Mouse (Mus musculus) embryonic facial prominence, embryonic 10.5 days (tissue): Measurements from ENCODE around the gene Gosr1. TPM values are rescaled to one million over a fixed set of nuclear protein-coding genes. Genes with fewer than 3 reads are reported as not detected.

Source experiments
- DNase-seq: peaks from one replicate; pipeline ENCODE4 v3.0.0-alpha.2; 2017; ENCODE audit warnings: low spot score
- H3K27ac ChIP-seq: fragments of 300-500 bp; sonication (generic); replicated peaks from 2 replicates; pipeline ENCODE4 v1.5.1; 2016; ENCODE audit warnings: mild to moderate bottlenecking
- H3K27me3 ChIP-seq: fragments of 300-500 bp; sonication (generic); replicated peaks from 2 replicates; pipeline ENCODE4 v1.6.1; 2016; ENCODE audit warnings: low read depth, mild to moderate bottlenecking; ENCODE audit not compliant: poor library complexity, severe bottlenecking
- H3K36me3 ChIP-seq: fragments of 300-500 bp; sonication (generic); replicated peaks from 2 replicates; pipeline ENCODE4 v1.6.1; 2016; ENCODE audit warnings: mild to moderate bottlenecking, moderate library complexity
- H3K4me1 ChIP-seq: fragments of 300-500 bp; sonication (generic); 2 replicates; pipeline ENCODE4 v1.6.1; 2016
- H3K4me3 ChIP-seq: fragments of 300-500 bp; sonication (generic); 2 replicates; pipeline ENCODE4 v1.5.1; 2016; ENCODE audit warnings: mild to moderate bottlenecking, moderate library complexity
- H3K9me3 ChIP-seq: fragments of 300-500 bp; sonication (generic); 2 replicates; pipeline ENCODE4 v1.6.1; 2016; ENCODE audit warnings: mild to moderate bottlenecking
- WGBS: fragments of 180-500 bp; shearing (Covaris S2); methylation state at CpG from one replicate; pipeline ENCODE4 v1.1.7; 2016; 5-methylcytosine and 5-hydroxymethylcytosine counted together
- polyA plus RNA-seq: library from polyadenylated mRNA; unstranded; fragments of >200 nt; fragmentation: Nextera tagmentation; extraction: Ambion mirVana; gene quantifications from 2 replicates; pipeline ENCODE4 v1.2.1, GENCODE M21; 2016

Gene Gosr1
- polyA plus RNA-seq, 1 experiment from 2014 or later = 28.4 TPM

DNA sequence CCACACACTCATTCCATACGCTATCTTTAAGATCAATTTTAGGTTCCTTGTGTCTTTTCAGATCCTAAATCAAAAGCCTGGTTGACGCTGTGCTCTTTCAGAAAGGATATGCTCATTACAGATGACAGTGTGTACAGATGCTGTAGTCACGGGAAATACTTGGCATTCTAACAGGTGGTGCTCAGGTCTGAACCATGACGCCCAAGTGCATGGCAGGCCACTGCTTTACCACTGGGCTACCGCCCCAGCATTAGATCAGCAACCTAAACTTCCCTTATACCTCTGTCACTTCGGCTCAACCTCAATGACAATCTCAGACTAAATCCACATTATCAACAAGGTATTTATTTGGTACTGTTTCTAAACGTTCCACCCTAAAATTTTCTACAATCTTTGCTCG lies 12.2 kb upstream of the Gosr1 start:
- H3K36me3 ChIP-seq = peaks cover 11% of the 10 kb centered on the region; the same call in 1 of the 2 replicates
- no peak overlapping the region for H3K4me3 ChIP-seq
- WGBS = 85% methylated on average over 8 of the region's 8 CpGs
- H3K4me1 ChIP-seq = no peaks in the 10 kb centered on the region
- no peaks in the 10 kb centered on the region for H3K9me3 ChIP-seq
- H3K27ac ChIP-seq = no peak overlapping the region
- no peak for DNase-seq
- no peaks in the 10 kb centered on the region for H3K27me3 ChIP-seq

GRCm38 (mm10) chr11:76773811-76774210 lies 10.4 kb upstream of the Gosr1 start:
- no peak for DNase-seq
- H3K27me3 ChIP-seq = no peaks in the 10 kb centered on the region
- H3K4me1 ChIP-seq = no peaks in the 10 kb centered on the region
- no peak overlapping the region for H3K4me3 ChIP-seq
- H3K9me3 ChIP-seq = no peaks in the 10 kb centered on the region
- no peaks in the 10 kb centered on the region for H3K36me3 ChIP-seq
- WGBS = 77% methylated on average over 3 of the region's 3 CpGs
- no peak overlapping the region for H3K27ac ChIP-seq

DNA sequence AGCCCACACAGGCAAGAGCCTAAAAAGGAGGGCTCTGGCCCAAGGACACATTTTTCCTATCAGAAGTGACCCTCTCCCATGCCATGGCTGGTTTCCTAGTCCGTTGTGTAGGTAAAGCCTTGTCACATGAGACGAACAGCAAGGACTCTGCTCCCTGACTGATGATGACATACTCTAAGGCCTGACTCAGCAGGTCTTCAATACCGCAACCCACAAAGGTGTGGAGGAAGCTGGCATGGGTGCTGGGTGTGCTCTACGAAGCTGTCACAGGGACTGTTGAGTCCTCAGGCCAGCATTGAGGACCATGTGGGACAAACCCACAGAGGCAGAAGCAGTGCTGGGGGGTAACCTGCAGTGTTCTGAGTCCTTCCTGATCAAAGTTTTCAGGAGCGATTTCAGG lies 7.2 kb upstream of the Gosr1 start:
- H3K27me3 ChIP-seq = no peaks in the 10 kb centered on the region
- no peak overlapping the region for H3K27ac ChIP-seq
- H3K9me3 ChIP-seq = no peaks in the 10 kb centered on the region
- H3K36me3 ChIP-seq = no peaks in the 10 kb centered on the region
- WGBS = 89% methylated on average over 5 of the region's 5 CpGs
- no peak overlapping the region for H3K4me3 ChIP-seq
- no peaks in the 10 kb centered on the region for H3K4me1 ChIP-seq
- no peak for DNase-seq

DNA sequence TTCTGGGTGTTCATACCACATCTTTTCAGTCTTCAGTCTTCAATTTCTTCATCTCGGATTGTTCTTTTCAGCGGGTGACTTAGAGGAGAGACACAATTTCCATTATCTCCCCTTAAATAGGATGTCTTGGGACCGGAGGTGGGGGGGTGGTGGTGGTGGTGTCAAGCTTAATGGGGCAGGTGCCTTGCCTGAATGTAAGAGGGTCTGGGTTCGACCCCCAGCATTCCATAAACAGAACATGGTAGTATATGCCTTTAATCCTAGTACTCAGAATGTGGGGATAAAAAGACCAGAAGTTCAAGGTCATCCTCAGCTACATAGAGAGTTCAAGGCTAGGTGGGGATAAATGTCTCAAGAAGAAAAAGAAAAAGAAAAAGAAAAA lies 353 bp upstream of the Gosr1 start:
- Histone ChIP-seq H3K4me1 (peaks cover 8% of the 10 kb centered on the region), H3K27ac (no peak overlapping the region), H3K9me3 (no peaks in the 10 kb centered on the region), H3K27me3 (no peaks in the 10 kb centered on the region), H3K4me3 (peak overlapping the region; percentile 76), H3K36me3 (peaks cover 24% of the 10 kb centered on the region)
- no peak for DNase-seq
- 13% methylated on average over 4 of the region's 4 CpGs for WGBS

DNA sequence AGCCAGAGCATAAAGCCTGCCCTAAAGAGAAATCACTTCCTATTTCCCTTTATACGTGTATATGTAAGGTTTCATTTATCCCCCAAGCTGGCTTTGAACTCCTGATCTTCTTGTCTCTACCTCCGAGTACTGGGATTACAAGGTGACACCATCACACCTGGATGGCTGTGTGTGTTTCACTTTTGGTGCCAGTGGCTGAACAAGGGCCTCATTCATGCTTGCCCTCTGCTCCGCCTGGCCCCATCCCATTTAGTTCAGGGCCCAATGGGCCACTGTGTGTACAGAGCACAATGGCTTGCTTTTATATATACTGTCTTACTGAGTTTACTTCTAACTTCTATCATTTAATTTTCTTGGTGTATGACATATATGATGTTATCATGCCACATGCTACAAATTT lies 11.1 kb downstream of the Gosr1 start:
- no peak for DNase-seq
- no peak overlapping the region for H3K27ac ChIP-seq
- no peak overlapping the region for H3K4me3 ChIP-seq
- WGBS = 90% methylated on average over 3 of the region's 3 CpGs
- H3K9me3 ChIP-seq = no peaks in the 10 kb centered on the region
- H3K4me1 ChIP-seq = no peaks in the 10 kb centered on the region
- peaks cover 90% of the 10 kb centered on the region for H3K36me3 ChIP-seq
- H3K27me3 ChIP-seq = no peaks in the 10 kb centered on the region

DNA sequence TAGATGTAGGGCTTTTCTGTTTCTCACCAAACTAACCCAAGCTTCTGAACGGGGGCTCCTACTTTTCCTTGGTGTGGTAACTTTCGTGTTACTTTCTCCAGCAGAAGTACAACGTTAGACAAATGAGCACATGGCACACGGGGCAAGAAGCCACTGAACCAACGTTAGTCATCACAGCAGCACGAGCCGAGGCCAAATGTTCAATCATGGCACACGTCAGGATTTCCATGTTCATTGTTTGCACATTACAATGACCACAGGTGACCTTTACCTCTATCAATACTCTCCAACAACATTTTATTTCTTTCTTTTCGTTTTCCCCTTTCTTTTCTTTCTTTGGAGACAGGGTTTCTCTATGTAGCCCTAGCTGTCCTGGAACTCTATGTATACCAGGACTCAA lies 14.6 kb downstream of the Gosr1 start:
- H3K9me3 ChIP-seq = no peaks in the 10 kb centered on the region
- no peaks in the 10 kb centered on the region for H3K4me1 ChIP-seq
- H3K27ac ChIP-seq = no peak overlapping the region
- H3K36me3 ChIP-seq = peaks cover 94% of the 10 kb centered on the region
- 92% methylated on average over 9 of the region's 9 CpGs for WGBS
- no peaks in the 10 kb centered on the region for H3K27me3 ChIP-seq
- DNase-seq = no peak
- no peak overlapping the region for H3K4me3 ChIP-seq

DNA sequence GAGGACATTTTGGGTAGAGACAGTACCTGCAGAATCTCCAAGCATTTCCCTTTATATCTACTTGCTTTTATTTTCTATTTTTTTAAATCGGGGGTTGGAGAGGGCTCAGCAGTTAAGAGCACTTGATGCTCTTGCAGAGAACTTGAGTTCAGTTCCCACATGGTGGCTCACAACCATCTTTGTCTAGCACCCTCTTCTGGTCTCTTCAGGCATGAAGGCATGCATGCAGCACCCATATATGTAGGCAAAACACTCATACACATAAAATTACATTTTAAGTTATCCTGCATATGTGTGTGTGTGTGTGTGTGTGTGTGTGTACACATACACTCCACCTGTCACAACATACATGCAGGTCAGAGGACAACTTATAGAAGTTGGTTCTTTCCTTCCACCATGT lies 17.5 kb downstream of the Gosr1 start:
- no peak overlapping the region for H3K4me3 ChIP-seq
- no peaks in the 10 kb centered on the region for H3K27me3 ChIP-seq
- H3K4me1 ChIP-seq = no peaks in the 10 kb centered on the region
- peaks cover 93% of the 10 kb centered on the region for H3K36me3 ChIP-seq
- H3K27ac ChIP-seq = no peak overlapping the region
- H3K9me3 ChIP-seq = no peaks in the 10 kb centered on the region
- no peak for DNase-seq
- WGBS = 95% methylated on average over 1 of the region's 1 CpGs

DNA sequence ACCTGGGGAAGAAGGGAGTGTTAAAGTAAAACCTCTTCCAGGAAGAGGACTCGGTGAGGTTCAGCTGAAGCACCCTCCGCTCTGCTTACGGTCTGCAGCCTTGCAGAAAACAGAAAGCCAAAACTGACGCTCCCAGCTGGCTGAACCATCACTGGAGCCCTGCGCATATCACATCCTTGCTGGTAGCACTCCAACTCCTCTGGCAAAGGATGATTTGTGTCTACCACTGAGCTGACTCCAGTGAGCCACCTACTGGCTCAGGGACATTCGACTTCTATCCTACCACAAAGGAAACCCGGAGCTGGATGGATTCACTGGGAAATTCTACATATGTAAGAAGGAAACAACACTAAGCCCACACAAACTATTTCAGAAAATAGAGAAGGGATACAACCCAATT lies 18.8 kb downstream of the Gosr1 start:
- H3K36me3 ChIP-seq = peaks cover 85% of the 10 kb centered on the region
- no peak for DNase-seq
- no peaks in the 10 kb centered on the region for H3K27me3 ChIP-seq
- no peaks in the 10 kb centered on the region for H3K9me3 ChIP-seq
- H3K4me3 ChIP-seq = no peak overlapping the region
- no peaks in the 10 kb centered on the region for H3K4me1 ChIP-seq
- H3K27ac ChIP-seq = no peak overlapping the region
- WGBS = 79% methylated on average over 7 of the region's 7 CpGs

GRCm38 (mm10) chr11:76742511-76742910 lies 20.9 kb downstream of the Gosr1 start:
- no peak for DNase-seq

GRCm38 (mm10) chr11:76739125-76739524 lies 24.3 kb downstream of the Gosr1 start:
- Histone ChIP-seq H3K4me3 (no peak overlapping the region), H3K4me1 (no peaks in the 10 kb centered on the region), H3K36me3 (peaks cover 74% of the 10 kb centered on the region), H3K9me3 (no peaks in the 10 kb centered on the region), H3K27me3 (no peaks in the 10 kb centered on the region), H3K27ac (no peak overlapping the region)
- peak; percentile 31 for DNase-seq
- 75% methylated on average over 6 of the region's 6 CpGs for WGBS

More at GRCm38 (mm10) chr11:76742511-76742910, 20.9 kb downstream of the Gosr1 start:
- Histone ChIP-seq H3K36me3 (peaks cover 72% of the 10 kb centered on the region), H3K4me1 (no peaks in the 10 kb centered on the region), H3K27ac (no peak overlapping the region), H3K27me3 (no peaks in the 10 kb centered on the region), H3K9me3 (no peaks in the 10 kb centered on the region), H3K4me3 (no peak overlapping the region)
- 96% methylated on average over 7 of the region's 7 CpGs for WGBS

DNA sequence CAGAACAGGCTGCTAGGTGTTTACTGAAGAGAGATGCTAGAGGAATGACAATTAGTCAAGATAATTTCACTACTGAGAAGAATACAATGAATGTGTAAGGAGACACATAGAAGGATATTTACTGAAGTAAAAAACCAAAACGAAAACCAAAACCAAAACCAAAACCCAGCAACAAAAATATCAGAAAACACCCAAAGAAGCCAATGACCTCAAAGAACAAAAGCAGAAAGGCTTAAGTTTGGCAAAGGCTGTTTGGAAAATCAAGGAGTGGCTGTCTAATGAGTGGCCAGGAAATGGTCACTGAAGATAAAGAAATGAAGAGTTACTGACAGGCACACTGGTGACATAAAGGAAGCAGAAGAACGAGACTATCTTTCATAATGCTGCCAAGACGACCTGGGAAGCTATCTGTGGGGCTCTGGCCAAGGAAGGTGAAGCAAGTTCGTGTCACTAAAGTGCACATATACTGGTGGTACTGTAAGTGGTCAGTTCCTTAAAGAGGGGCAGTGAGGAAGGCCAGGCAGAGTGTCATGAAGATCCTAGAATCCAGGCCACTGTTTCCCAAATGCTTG lies 27.5 kb downstream of the Gosr1 start:
- Histone ChIP-seq H3K27ac (no peak overlapping the region), H3K36me3 (peaks cover 74% of the 10 kb centered on the region), H3K9me3 (no peaks in the 10 kb centered on the region), H3K27me3 (no peaks in the 10 kb centered on the region), H3K4me1 (no peaks in the 10 kb centered on the region), H3K4me3 (no peak overlapping the region)
- WGBS = 81% methylated on average over 4 of the region's 4 CpGs
- DNase-seq = no peak

GRCm38 (mm10) chr11:76734560-76734959 lies 28.8 kb downstream of the Gosr1 start:
- Histone ChIP-seq H3K27me3 (no peaks in the 10 kb centered on the region), H3K4me1 (no peaks in the 10 kb centered on the region), H3K9me3 (no peaks in the 10 kb centered on the region), H3K27ac (no peak overlapping the region), H3K4me3 (no peak overlapping the region), H3K36me3 (peaks cover 82% of the 10 kb centered on the region)
- DNase-seq = no peak
- 89% methylated on average over 3 of the region's 3 CpGs for WGBS

DNA sequence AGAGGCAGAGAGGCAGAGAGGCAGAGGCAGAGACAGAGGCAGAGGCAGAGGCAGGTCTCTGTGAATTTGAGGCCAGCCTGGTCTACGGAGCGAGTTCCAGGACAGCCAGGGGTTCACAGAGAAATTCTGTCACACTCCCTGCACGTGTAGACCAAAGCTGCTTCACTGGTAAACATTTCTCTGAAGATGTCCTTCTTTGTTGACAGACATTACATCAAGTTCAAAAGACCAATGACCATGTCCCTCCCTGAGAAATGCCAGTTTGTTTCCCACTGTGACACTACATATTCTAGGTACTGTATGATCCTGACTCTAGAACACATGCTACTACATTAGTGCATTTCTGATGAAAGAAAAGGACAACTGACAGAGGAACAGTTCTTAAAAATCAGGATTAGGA lies 32.7 kb downstream of the Gosr1 start:
- WGBS = 87% methylated on average over 3 of the region's 3 CpGs
- no peak for DNase-seq
- H3K27ac ChIP-seq = no peak overlapping the region
- no peaks in the 10 kb centered on the region for H3K27me3 ChIP-seq
- H3K36me3 ChIP-seq = peaks cover 86% of the 10 kb centered on the region
- no peaks in the 10 kb centered on the region for H3K9me3 ChIP-seq
- H3K4me3 ChIP-seq = no peak overlapping the region
- H3K4me1 ChIP-seq = no peaks in the 10 kb centered on the region

DNA sequence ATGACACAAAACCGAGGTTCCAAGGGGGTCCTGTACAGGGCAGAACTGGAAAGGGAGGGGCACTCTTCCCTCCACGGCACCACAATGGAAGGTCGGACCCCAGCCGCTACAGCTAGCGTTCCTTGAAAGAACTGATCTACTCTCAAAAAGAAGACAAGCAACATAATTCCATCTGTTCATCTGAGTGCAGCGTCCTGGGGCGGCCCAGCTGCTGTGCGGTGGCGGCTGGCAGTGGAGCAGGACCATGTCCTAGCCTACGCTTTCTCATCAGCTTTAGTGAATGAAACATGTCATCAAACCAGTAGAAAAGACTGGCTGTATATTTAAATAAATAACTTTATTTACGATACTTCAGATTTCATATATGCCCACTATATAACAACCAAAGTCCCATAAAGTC lies 35.3 kb downstream of the Gosr1 start:
- H3K4me3 ChIP-seq = no peak overlapping the region
- no peak overlapping the region for H3K27ac ChIP-seq
- H3K9me3 ChIP-seq = no peaks in the 10 kb centered on the region
- WGBS = 89% methylated on average over 11 of the region's 11 CpGs
- H3K4me1 ChIP-seq = no peaks in the 10 kb centered on the region
- no peaks in the 10 kb centered on the region for H3K27me3 ChIP-seq
- H3K36me3 ChIP-seq = peaks cover 60% of the 10 kb centered on the region
- DNase-seq = no peak
